Mouse (Mus musculus) stomach, embryonic 16.5 days (tissue): ENCODE measurements at regions not wholly inside any gene's neighbourhood (a gene's known extent, or its start where the extent isn't known, plus 50 kb on each side); places are given as distances from the start of the nearest gene placed in this dataset.

Experiments
- ATAC-seq: fragments of 200-750 bp; cut with Nextera tagmentation; 2 replicates; pipeline ENCODE4 v1.8.0; 2017; ENCODE audit warnings: moderate number of reproducible peaks, moderate TSS enrichment; ENCODE audit not compliant: insufficient read depth, low FRiP score
- H3K27ac ChIP-seq: fragments of 300-500 bp; sonication (generic); 2 replicates; pipeline ENCODE4 v1.5.1; 2014; ENCODE audit warnings: low read length
- H3K27me3 ChIP-seq: fragments of 300-500 bp; sonication (generic); 2 replicates; pipeline ENCODE4 v1.6.1; 2014; ENCODE audit warnings: low read length, control low read depth, mixed read lengths; ENCODE audit not compliant: control insufficient read depth, insufficient read depth
- H3K36me3 ChIP-seq: fragments of 300-500 bp; sonication (generic); 2 replicates; pipeline ENCODE4 v1.6.1; 2014; ENCODE audit warnings: low read length; ENCODE audit not compliant: control insufficient read depth, insufficient read depth
- H3K4me1 ChIP-seq: fragments of 300-500 bp; sonication (generic); 2 replicates; pipeline ENCODE4 v1.6.1; 2014; ENCODE audit warnings: low read length, control low read depth, mixed read lengths; ENCODE audit not compliant: control insufficient read depth, insufficient read depth
- H3K4me2 ChIP-seq: fragments of 300-500 bp; sonication (generic); 2 replicates; pipeline ENCODE4 v1.6.1; 2014; ENCODE audit warnings: low read depth, low read length, mixed read lengths
- H3K4me3 ChIP-seq: fragments of 300-500 bp; sonication (generic); replicated peaks from 2 replicates; pipeline ENCODE4 v1.5.1; 2014; ENCODE audit warnings: mild to moderate bottlenecking, low read length
- H3K9ac ChIP-seq: fragments of 300-500 bp; sonication (generic); 2 replicates; pipeline ENCODE4 v1.6.1; 2014; ENCODE audit warnings: low read length
- H3K9me3 ChIP-seq: fragments of 300-500 bp; sonication (generic); replicated peaks from 2 replicates; pipeline ENCODE4 v1.6.1; 2016; ENCODE audit warnings: low read length, control low read depth; ENCODE audit not compliant: control insufficient read depth
- WGBS: fragments of 180-500 bp; shearing (Covaris S2); extraction: QIAGEN DNeasy Blood & Tissue Kit; methylation state at CpG from one replicate; pipeline ENCODE4 v1.1.7; 2014; 5-methylcytosine and 5-hydroxymethylcytosine counted together

- H3K36me3 ChIP-seq: no peaks in the 10 kb centered on the region
- no peak overlapping the region for H3K4me3 ChIP-seq
- H3K9me3 ChIP-seq: no peaks in the 10 kb centered on the region
- no peaks in the 10 kb centered on the region for H3K4me1 ChIP-seq
- H3K9ac ChIP-seq: no peak overlapping the region
- no peak overlapping the region for H3K27ac ChIP-seq
- ATAC-seq: no peak
- no peak overlapping the region for H3K4me2 ChIP-seq
- H3K27me3 ChIP-seq: no peaks in the 10 kb centered on the region
These were observed 86.9 kb downstream of the Ndufa10 start for GRCm38 (mm10) chr1:92386752-92387151.

- H3K9me3 ChIP-seq: no peaks in the 10 kb centered on the region
- no peak overlapping the region for H3K27ac ChIP-seq
- H3K36me3 ChIP-seq: no peaks in the 10 kb centered on the region
- no peak overlapping the region for H3K4me3 ChIP-seq
- no peak for ATAC-seq
- no peaks in the 10 kb centered on the region for H3K4me1 ChIP-seq
- no peak overlapping the region for H3K4me2 ChIP-seq
- H3K27me3 ChIP-seq: no peaks in the 10 kb centered on the region
- no peak overlapping the region for H3K9ac ChIP-seq
These were observed 88.7 kb downstream of the Ndufa10 start for GRCm38 (mm10) chr1:92384945-92385344.

- no peak overlapping the region for H3K4me2 ChIP-seq
- H3K27ac ChIP-seq: no peak overlapping the region
- ATAC-seq: no peak
- no peak overlapping the region for H3K9ac ChIP-seq
- H3K9me3 ChIP-seq: no peaks in the 10 kb centered on the region
- no peaks in the 10 kb centered on the region for H3K27me3 ChIP-seq
- no peak overlapping the region for H3K4me3 ChIP-seq
- peaks cover 4% of the 10 kb centered on the region; the same call in 1 of the 2 replicates for H3K4me1 ChIP-seq
- no peaks in the 10 kb centered on the region for H3K36me3 ChIP-seq
- 65% methylated on average over 4 of the region's 4 CpGs for WGBS
These were observed 89.9 kb downstream of the Ndufa10 start for GRCm38 (mm10) chr1:92383749-92384148.

DNA sequence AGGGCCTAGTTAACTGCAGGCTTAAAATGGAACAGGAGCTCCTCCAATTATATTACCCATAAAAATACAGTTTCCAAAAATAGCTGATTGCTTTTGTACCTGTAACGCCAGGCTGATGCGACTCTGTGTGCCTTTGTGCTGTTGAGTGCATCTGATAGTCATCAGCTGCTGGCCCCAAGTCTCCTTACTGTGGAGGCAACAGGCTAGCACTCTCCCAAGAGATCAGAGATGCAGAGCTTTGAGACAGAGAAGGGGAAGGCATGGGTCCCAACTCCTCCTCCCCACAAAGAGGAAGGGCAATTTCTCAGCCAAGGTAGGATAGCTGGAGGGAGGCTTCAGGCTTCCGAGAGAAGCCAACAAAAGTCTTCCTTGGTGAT lies 94.2 kb downstream of the Ndufa10 start:
- Histone ChIP-seq H3K4me2 (no peak overlapping the region), H3K36me3 (no peaks in the 10 kb centered on the region), H3K9ac (0 out of 2 replicates have a peak overlapping the region, but pooled peaks have one; percentile 23), H3K4me3 (no peak overlapping the region), H3K27me3 (no peaks in the 10 kb centered on the region), H3K27ac (peak overlapping the region; percentile 85), H3K9me3 (no peaks in the 10 kb centered on the region), H3K4me1 (peaks cover 4% of the 10 kb centered on the region; the same call in 1 of the 2 replicates)
- 49% methylated on average over 3 of the region's 3 CpGs for whole genome bisulfite sequencing
- ATAC-seq: peak; percentile 38; the same call in 1 of the 2 replicates

DNA sequence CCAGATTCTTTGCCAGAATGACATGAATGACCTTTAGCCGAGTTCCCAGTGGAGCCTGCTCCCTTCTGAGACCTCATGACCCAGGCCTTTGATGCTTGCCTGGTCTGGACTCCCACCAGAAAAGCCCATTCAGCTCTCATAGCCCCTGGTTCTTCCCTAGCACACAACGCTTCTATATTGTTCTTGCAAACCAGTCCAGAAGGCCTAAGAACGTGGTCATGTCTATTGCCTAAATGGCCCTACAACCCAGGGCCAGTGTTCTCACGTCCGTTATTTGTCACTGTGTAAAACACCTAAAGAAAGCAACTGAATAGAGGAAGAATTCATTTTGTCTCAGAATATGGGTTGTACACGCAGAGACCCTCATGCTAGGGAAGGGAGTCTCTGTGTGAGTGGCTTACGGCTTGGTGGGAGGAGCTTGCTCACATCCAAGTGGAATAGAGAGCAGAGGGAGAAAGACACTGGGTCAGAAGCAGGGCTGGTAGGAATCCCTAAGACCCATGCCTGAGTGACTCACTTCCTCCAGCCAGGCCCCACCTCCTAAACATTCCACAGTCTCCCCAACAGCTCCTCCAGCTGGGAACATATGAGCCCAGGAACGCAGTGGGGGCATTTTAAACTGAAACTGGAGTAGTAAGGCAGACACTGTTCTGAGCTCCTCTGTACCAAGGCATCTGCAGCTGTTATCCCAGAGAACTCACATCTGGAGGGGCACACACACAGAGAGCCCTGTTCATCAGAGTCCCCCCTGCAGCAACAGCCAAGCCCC lies 94.7 kb downstream of the Ndufa10 start:
- H3K27ac ChIP-seq: peak overlapping the region; percentile 85
- H3K9ac ChIP-seq: peak overlapping the region; percentile 23; the same call in 1 of the 2 replicates
- WGBS: 59% methylated on average over 8 of the region's 8 CpGs
- ATAC-seq: peak; percentile 91
- H3K4me2 ChIP-seq: no peak overlapping the region
- no peaks in the 10 kb centered on the region for H3K36me3 ChIP-seq
- H3K4me3 ChIP-seq: no peak overlapping the region
- no peaks in the 10 kb centered on the region for H3K9me3 ChIP-seq
- peaks cover 4% of the 10 kb centered on the region; the same call in 1 of the 2 replicates for H3K4me1 ChIP-seq
- no peaks in the 10 kb centered on the region for H3K27me3 ChIP-seq

DNA sequence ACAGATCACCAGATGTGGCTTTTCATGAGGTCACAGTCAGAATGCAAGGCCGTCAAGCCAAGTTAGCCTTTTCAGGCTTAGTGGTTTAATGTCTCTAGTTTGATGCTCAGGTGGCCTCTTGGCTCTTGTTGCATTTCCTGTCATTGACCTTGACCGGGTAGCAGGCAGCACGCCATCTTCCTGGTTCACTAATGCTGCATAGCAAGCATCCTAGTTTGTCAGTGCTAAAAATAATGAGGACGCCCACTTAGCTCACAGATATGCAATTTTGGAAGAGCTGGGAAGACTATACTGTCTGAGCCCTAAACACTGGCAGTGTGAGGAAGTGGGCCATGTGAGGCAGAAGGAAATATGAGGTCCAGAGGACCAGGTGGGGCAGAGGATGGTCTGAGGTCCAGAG lies 97.2 kb downstream of the Ndufa10 start:
- Histone ChIP-seq H3K9ac (no peak overlapping the region), H3K4me3 (no peak overlapping the region), H3K4me1 (peaks cover 12% of the 10 kb centered on the region), H3K9me3 (no peaks in the 10 kb centered on the region), H3K4me2 (no peak overlapping the region), H3K36me3 (no peaks in the 10 kb centered on the region), H3K27ac (no peak overlapping the region), H3K27me3 (no peaks in the 10 kb centered on the region)
- WGBS: 67% methylated on average over 4 of the region's 4 CpGs
- ATAC-seq: no peak

DNA sequence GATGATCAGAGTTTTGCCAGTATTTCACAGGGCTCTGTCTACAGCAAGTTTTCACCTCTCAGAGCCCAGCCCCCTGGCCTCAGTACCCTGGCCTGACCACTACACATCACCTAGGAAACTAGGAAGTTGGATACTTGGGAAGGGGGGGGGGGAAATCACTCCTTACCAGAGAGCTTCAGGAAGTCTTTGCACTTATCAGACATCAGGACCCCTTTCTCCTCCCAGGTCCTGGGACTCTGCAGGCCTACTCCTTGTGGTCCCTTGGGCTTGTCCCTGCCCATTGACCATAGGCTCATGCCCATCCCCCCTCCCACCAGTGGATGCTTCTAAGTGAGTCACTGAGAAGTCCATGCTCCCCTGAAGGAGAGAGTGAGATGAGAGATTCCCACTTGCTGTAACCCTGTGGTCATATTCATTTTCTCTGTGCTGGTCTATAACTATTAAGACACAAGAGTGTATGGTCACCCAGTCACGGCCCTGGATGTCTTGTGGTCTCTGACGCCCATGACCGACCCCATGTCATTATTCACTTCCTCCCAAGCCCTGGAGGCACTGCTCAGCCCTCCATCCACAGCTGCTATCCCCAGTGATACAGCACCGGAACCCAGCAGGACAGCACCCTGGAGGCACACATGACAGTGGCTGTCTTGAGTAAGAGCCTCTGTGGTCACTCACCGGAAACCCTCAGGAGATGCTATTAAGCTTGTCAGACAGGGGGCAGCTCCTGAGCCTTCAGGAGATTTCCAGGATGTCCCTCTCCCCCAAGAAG lies 101.3 kb downstream of the Ndufa10 start:
- H3K27ac ChIP-seq: no peak overlapping the region
- H3K36me3 ChIP-seq: no peaks in the 10 kb centered on the region
- no peak overlapping the region for H3K4me3 ChIP-seq
- H3K4me1 ChIP-seq: peaks cover 13% of the 10 kb centered on the region
- no peaks in the 10 kb centered on the region for H3K9me3 ChIP-seq
- H3K4me2 ChIP-seq: no peak overlapping the region
- no peak for ATAC-seq
- no peak overlapping the region for H3K9ac ChIP-seq
- 76% methylated on average over 5 of the region's 5 CpGs for WGBS
- no peaks in the 10 kb centered on the region for H3K27me3 ChIP-seq

- H3K9me3 ChIP-seq: no peaks in the 10 kb centered on the region
- H3K9ac ChIP-seq: 0 out of 2 replicates have a peak overlapping the region, but pooled peaks have one; percentile 35
- no peaks in the 10 kb centered on the region for H3K36me3 ChIP-seq
- no peak overlapping the region for H3K27ac ChIP-seq
- H3K4me2 ChIP-seq: peak overlapping the region; percentile 40
- peaks cover 13% of the 10 kb centered on the region for H3K4me1 ChIP-seq
- no peak overlapping the region for H3K4me3 ChIP-seq
- peak; percentile 56 for ATAC-seq
- no peaks in the 10 kb centered on the region for H3K27me3 ChIP-seq
- 36% methylated on average over 11 of the region's 11 CpGs for WGBS
These were observed 102.2 kb downstream of the Ndufa10 start for GRCm38 (mm10) chr1:92371357-92371981.

GRCm38 (mm10) chr1:92370842-92371241 lies 102.8 kb downstream of the Ndufa10 start:
- 87% methylated on average over 4 of the region's 4 CpGs for WGBS
- no peak overlapping the region for H3K9ac ChIP-seq
- H3K27ac ChIP-seq: no peak overlapping the region
- H3K4me2 ChIP-seq: no peak overlapping the region
- H3K9me3 ChIP-seq: no peaks in the 10 kb centered on the region
- peaks cover 13% of the 10 kb centered on the region for H3K4me1 ChIP-seq
- H3K27me3 ChIP-seq: no peaks in the 10 kb centered on the region
- no peaks in the 10 kb centered on the region for H3K36me3 ChIP-seq
- no peak overlapping the region for H3K4me3 ChIP-seq
- no peak for ATAC-seq
